Comparison of ENCODE assay signal across 7 mouse cellular contexts in the genomic region with DNA sequence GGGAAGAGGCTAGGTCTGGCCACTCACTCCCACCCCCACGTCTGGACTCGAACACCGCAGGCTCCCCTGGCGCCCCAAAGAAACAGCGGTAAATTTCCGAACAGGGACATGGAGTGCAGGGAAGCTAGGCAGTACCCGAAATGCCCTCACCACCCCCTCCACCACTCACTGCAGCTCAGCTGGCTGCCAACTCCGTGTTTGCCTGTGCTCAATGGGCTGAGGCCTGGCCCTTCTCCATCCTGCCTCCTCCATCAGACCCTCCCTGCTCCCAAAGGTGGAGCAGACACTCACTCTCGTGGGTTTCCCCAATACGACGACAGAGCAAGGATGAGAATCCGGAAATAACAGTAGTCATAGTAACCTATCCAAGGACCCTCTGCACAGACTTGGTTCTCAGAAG. TPM values are rescaled to one million over a fixed set of nuclear protein-coding genes. Genes with fewer than 3 reads are reported as not detected.
A peak's percentile ranks its signal among the peaks of the same experiment; 100 is the strongest.
DNase-seq lines count a peak whose midpoint lies in the region; ATAC-seq and TF ChIP-seq lines count a peak whose summit lies in the region.

No protein-coding gene starts in this region.

- DNase-seq in NIH3T3 (ENCODE audit: low read depth): peak; percentile 65
- peak; percentile 61 for DNase-seq in cerebellum, adult 9-10 months
- DNase-seq in layer of hippocampus, adult 2 months (ENCODE audit: low spot score in 2 of 2): peak in 1 of 2 experiments; percentile 60
- peak; percentile 40 for DNase-seq in lung, embryonic 14.5 days
- DNase-seq in right cerebral cortex, postnatal 36 days (ENCODE audit: low spot score in 2 of 2): peak; percentile 56 to 66
- no peak for DNase-seq in gastrocnemius, adult 18-20 months (ENCODE audit: low spot score)

- H3K9ac ChIP-seq in heart, embryonic 16.5 days (ENCODE audit: low read length): peak overlapping the region; percentile 92
- H3K9ac ChIP-seq in lung, embryonic 14.5 days: peak overlapping the region; percentile 85

- H3K4me2 ChIP-seq in heart, embryonic 16.5 days (ENCODE audit: low read depth, low read length): peak overlapping the region; percentile 99
- peak overlapping the region; percentile 89 for H3K4me2 ChIP-seq in lung, embryonic 14.5 days

- WGBS in heart, embryonic 16.5 days: 33% methylated on average over 12 of the region's 12 CpGs
- WGBS in lung, embryonic 14.5 days: 14% methylated on average over 12 of the region's 12 CpGs

- no peaks in the 10 kb centered on the region for H3K9me3 ChIP-seq in heart, embryonic 16.5 days (replicated peaks; ENCODE audit: control insufficient read depth, low read length)
- H3K9me3 ChIP-seq in lung, embryonic 14.5 days (ENCODE audit: low read depth, low read length): no peaks in the 10 kb centered on the region

- H3K4me3 ChIP-seq in heart, embryonic 16.5 days (ENCODE audit: low read length): peak overlapping the region; percentile 86
- peak overlapping the region; percentile 62 for H3K4me3 ChIP-seq in layer of hippocampus, adult 2 months
- peak overlapping the region; percentile 89 for H3K4me3 ChIP-seq in lung, embryonic 14.5 days (ENCODE audit: low read depth, low read length)

- no peaks in the 10 kb centered on the region for H3K36me3 ChIP-seq in heart, embryonic 16.5 days (ENCODE audit: control insufficient read depth, insufficient read depth)
- H3K36me3 ChIP-seq in lung, embryonic 14.5 days (ENCODE audit: insufficient read depth): no peaks in the 10 kb centered on the region

- peak overlapping the region; percentile 98 for H3K27ac ChIP-seq in heart, embryonic 16.5 days (ENCODE audit: low read length)
- H3K27ac ChIP-seq in layer of hippocampus, adult 2 months: peak overlapping the region; percentile 95
- H3K27ac ChIP-seq in lung, embryonic 14.5 days (ENCODE audit: low read depth): peak overlapping the region; percentile 98; the same call in 1 of the 2 replicates

- H3K4me1 ChIP-seq in heart, embryonic 16.5 days (ENCODE audit: control insufficient read depth, insufficient read depth, low read length): peaks cover 64% of the 10 kb centered on the region
- peaks cover 50% of the 10 kb centered on the region for H3K4me1 ChIP-seq in lung, embryonic 14.5 days (ENCODE audit: insufficient read depth)

- no peaks in the 10 kb centered on the region for H3K27me3 ChIP-seq in heart, embryonic 16.5 days (ENCODE audit: control insufficient read depth, insufficient read depth, low read length)
- no peaks in the 10 kb centered on the region for H3K27me3 ChIP-seq in lung, embryonic 14.5 days (ENCODE audit: insufficient read depth, low read length)

- no peak for ATAC-seq in heart, embryonic 16.5 days (replicated peaks; ENCODE audit: extremely low read depth, insufficient read depth, low FRiP score)
- ATAC-seq in lung, embryonic 14.5 days (ENCODE audit: insufficient read depth): no peak

- no peak; the same call in 1 of the 2 replicates for TF ChIP-seq CTCF in layer of hippocampus, adult 2 months (conservative IDR thresholded peaks at IDR 0.05)
- no peak for TF ChIP-seq CTCF in lung, embryonic 14.5 days (IDR thresholded peaks at IDR 0.05; ENCODE audit: low read depth)

RNA-seq across cellular contexts. Expression of a gene that starts 2.2 kb away (rescaled TPM):
- polyA plus RNA-seq in heart, embryonic 16.5 days (2015; fragmentation: Nextera tagmentation; extraction: Ambion mirVana): 17.6 and 19.1 TPM in 2 replicates
- total RNA-seq in layer of hippocampus, adult 2 months (2021): 100 to 1,000 TPM; 285 to 307 TPM
- polyA plus RNA-seq in lung, embryonic 14.5 days (2014; fragmentation: Nextera tagmentation; extraction: Ambion mirVana): 34.9 and 36.5 TPM in 2 replicates
- total RNA-seq in gastrocnemius, adult 18-20 months (2021): 100 to 1,000 TPM; 118 to 134 TPM
